ENCODE assay signal across 13 mouse cellular contexts in the genomic region with DNA sequence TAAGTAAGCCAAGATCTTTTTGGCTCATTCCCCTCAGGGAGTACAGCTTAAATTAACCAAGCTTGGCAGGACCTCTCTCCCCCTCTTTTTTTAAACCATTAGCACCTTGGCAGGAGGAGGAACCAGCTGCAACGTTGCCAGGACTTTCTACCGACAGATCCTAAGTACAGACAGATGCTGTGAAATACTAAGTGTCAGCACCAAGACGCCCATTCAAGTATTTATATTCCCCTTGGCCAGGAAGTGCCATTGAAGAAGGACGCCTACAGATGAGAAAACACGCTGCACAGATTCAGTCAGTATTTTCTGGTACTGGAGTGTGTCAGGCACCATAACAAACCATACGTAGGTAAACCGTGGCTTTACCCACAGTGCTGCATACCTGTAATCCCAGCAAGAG. TPM values are rescaled to one million over a fixed set of nuclear protein-coding genes. Genes with fewer than 3 reads are reported as not detected.
DNase-seq lines count a peak whose midpoint lies in the region; ATAC-seq lines count a peak whose summit lies in the region.
"Had no signal": no experiment of that assay in that cellular context is flagged by ENCODE, and none has a peak within 500 bp of the region (broad histone marks: within the 10 kb centered on the region; RNA-seq: fewer than 3 reads in every experiment).

No protein-coding gene starts in this region.

- no peaks in the 10 kb centered on the region; the same call in none of the 2 replicates for H3K36me3 ChIP-seq in forebrain, embryonic 15.5 days
- peaks cover 7% of the 10 kb centered on the region; the same call in 1 of the 2 replicates for H3K36me3 ChIP-seq in forebrain, embryonic 10.5 days (replicated peaks)

- H3K9me3 ChIP-seq in forebrain, embryonic 15.5 days = no peaks in the 10 kb centered on the region
- no peaks in the 10 kb centered on the region for H3K9me3 ChIP-seq in forebrain, embryonic 10.5 days

- H3K4me3 ChIP-seq in forebrain, embryonic 15.5 days = no peak overlapping the region
- no peak overlapping the region for H3K4me3 ChIP-seq in forebrain, embryonic 10.5 days

- no peaks in the 10 kb centered on the region for H3K4me1 ChIP-seq in forebrain, embryonic 15.5 days
- H3K4me1 ChIP-seq in forebrain, embryonic 10.5 days = no peaks in the 10 kb centered on the region

- WGBS in forebrain, embryonic 15.5 days = 51% methylated on average over 7 of the region's 7 CpGs
- 87% methylated on average over 7 of the region's 7 CpGs for WGBS in forebrain, embryonic 10.5 days

- peak; percentile 78 for ATAC-seq in forebrain, embryonic 15.5 days (replicated peaks)
- ATAC-seq: hindbrain, postnatal 0 days had no signal

- H3K4me2 ChIP-seq in forebrain, embryonic 15.5 days (replicated peaks) = no peak overlapping the region

- intact Hi-C loops in left cerebral cortex, postnatal 4 days (cut with DNase I) = no loop called here

- no peaks in the 10 kb centered on the region for H3K27me3 ChIP-seq in forebrain, embryonic 15.5 days
- no peaks in the 10 kb centered on the region for H3K27me3 ChIP-seq in forebrain, embryonic 10.5 days (ENCODE audit: poor library complexity, severe bottlenecking)

- no peak for DNase-seq in forebrain, embryonic 10.5 days (ENCODE audit: extremely low spot score, low spot score)
- DNase-seq in brain, adult 2 months (ENCODE audit: low read depth, low spot score) = peak; percentile 83
- peak; percentile 44 to 74 for DNase-seq in gastrocnemius, adult 8-10 months (ENCODE audit: low spot score in 2 of 2)
- DNase-seq in left cerebral cortex, postnatal 4 days = peak; percentile 19
- DNase-seq in liver = no peak
- DNase-seq in embryo, embryonic 10.5 days (ENCODE audit: low spot score) = no peak
- DNase-seq in layer of hippocampus, adult 9-10 months (ENCODE audit: low spot score) = no peak
- DNase-seq: B cell, adult 2 months; cerebellum, postnatal 25 days had no signal

- H3K27ac ChIP-seq in forebrain, embryonic 15.5 days (replicated peaks) = peak overlapping the region; percentile 48
- H3K27ac ChIP-seq in forebrain, embryonic 10.5 days = no peak overlapping the region
- H3K27ac ChIP-seq: hindbrain, postnatal 0 days; liver, embryonic 14.5 days; macrophage had no signal

- no peak overlapping the region for H3K9ac ChIP-seq in forebrain, embryonic 15.5 days (replicated peaks)
- H3K9ac ChIP-seq: liver, embryonic 14.5 days had no signal

RNA-seq across cellular contexts. Expression of a gene that starts 40.9 kb away (rescaled TPM):
- polyA plus RNA-seq in forebrain, embryonic 15.5 days (2015; fragmentation: Nextera tagmentation; extraction: Ambion mirVana) = 15.9 and 18.0 TPM in 2 replicates
- 10.2 and 10.5 TPM in 2 replicates for polyA plus RNA-seq in forebrain, embryonic 10.5 days (2016; fragmentation: Nextera tagmentation; extraction: Ambion mirVana)
- 1 to 10 TPM; 2.2 to 2.8 (median 2.7) TPM for total RNA-seq in gastrocnemius, adult 8-10 months (2022)
- total RNA-seq in left cerebral cortex, postnatal 4 days (2021) = 10 to 100 TPM; 11.8 to 13.3 TPM

RNA-seq across cellular contexts. Expression of a gene that starts 58.0 kb away (rescaled TPM):
- 3,810 and 3,862 TPM in 2 replicates for polyA plus RNA-seq in forebrain, embryonic 15.5 days (2015; fragmentation: Nextera tagmentation; extraction: Ambion mirVana)
- polyA plus RNA-seq in forebrain, embryonic 10.5 days (2016; fragmentation: Nextera tagmentation; extraction: Ambion mirVana) = 3,994 and 4,016 TPM in 2 replicates
- 100 to 1,000 TPM; 235 to 456 (median 334) TPM for total RNA-seq in gastrocnemius, adult 8-10 months (2022)
- 1,000 to 10,000 TPM; 5,205 to 5,346 TPM for total RNA-seq in left cerebral cortex, postnatal 4 days (2021)

Comparison
In these comparisons a context has a peak if more than half of its experiments do, and no peak if none do; other contexts are left out.
1. DNase-seq: peak in brain, adult 2 months (single experiment), gastrocnemius, adult 8-10 months (2 of 2) and left cerebral cortex, postnatal 4 days (single experiment); none in forebrain, embryonic 10.5 days (single experiment), liver (single experiment), embryo, embryonic 10.5 days (single experiment) and layer of hippocampus, adult 9-10 months (single experiment).
2. RNA of a gene that starts 58.0 kb away (total RNA-seq): 5,205 to 5,346 TPM in left cerebral cortex, postnatal 4 days; 235 to 456 TPM in gastrocnemius, adult 8-10 months; every median in the first group is over 10 times any median in the second.